Mouse (Mus musculus): ENCODE measurements around the gene Usp22.
"Not testable (repeated sequence)": the region's sequence is repeated elsewhere in the genome, so short reads cannot be mapped to it uniquely, and the experiment has no call there.

Usp22 gene

DNA sequence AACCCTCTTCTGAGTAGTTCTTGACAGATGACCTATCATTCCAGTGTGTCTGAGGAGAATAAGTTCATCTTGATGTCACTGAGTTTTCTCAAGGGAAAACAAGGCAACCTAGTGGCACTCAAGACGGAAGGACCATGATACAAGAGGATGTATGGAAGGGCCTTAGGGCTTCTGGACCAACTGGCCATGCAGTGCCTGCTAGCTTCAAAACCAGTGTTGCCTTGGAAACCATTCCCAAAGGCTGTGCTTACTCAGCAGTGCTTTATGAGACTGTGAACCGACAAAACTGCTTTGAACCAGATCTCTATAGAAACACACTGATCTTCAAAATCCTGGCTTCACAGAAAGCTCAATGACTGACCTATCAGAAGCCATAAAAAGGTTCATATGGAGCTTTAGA, 15.9 kb upstream of the Usp22 start:
- no peak for DNase-seq (ENCODE audit: low spot score in 2 of 2)

DNA sequence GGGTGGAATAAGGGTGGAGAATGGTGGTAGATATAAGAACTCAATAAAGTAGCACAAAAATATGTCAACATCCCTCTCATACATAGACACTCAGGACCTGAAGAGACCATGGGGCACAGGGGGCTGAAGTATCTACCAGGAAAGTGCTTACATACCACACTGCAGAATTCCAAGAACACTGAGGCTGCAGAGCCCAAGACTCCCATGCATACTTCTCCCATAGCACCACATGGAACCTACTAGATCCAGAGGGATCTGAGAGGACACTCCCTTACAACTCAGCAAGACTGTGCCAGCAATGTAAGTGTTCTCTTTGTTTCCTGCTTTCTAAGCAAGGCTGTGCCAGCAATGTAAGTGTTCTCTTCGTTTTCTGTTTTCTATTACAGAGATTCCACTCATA, 9.0 kb upstream of the Usp22 start:
- DNase-seq (ENCODE audit: low spot score in 2 of 2): no peak

DNA sequence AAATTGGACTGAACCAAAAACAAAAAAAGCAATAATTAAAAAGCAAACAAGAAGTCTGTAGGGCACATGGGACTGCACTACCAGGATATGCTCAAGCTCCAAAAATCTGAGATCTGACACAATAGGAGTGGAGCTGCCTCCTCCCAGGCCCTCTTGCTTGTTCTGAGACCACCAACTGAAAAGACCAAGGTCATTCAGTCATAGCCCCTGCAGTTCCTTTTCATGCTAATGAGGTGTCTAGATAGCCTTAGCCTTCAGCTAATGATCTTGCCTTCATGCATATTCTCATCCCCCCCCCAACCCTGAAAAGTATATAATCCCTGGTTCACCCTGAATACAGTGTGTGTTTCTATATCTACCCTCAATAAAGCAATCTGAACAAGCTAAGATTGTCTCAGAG, 6.8 kb upstream of the Usp22 start:
- no peak for DNase-seq (ENCODE audit: low spot score in 2 of 2)

DNA sequence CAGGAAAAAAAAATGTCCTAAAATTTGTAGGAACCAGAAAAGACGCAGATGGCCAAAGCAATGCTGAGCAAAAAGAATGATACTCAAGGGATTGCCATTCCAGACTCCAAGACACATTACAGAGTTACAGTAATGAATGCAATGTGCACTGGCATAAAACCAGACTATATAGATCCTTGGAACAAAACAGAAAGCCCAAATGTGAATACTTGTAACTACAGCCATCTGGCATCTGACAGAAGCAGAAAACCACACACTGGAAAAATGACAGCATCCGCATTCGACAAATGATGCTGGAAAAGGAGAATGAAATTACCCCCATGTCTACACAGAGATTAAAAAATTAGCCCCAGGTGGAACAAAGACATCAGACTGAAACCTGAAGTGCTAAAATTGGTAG, 5.5 kb upstream of the Usp22 start:
- no peak for DNase-seq (ENCODE audit: low spot score in 2 of 2)

DNA sequence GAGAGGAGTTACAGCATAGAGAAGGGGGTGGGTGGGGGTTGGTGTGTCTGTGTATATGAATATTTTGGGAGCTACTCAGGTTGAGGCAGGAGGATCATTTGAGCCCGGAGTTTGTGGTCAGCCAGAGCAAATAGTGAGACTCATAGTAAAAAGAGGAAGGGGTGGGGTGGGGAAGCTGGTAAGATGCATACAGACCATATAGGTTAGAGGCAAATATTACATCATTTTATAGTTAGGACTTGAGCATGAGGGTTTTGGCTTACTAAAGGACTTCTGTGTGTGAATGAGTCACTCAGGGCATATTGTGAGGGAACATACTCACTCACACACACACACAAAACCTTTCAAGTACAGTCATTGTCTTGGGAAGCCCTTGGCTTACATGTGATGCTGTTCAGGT, 1.5 kb upstream of the Usp22 start:
- no peak for DNase-seq (ENCODE audit: low spot score in 2 of 2)

DNA sequence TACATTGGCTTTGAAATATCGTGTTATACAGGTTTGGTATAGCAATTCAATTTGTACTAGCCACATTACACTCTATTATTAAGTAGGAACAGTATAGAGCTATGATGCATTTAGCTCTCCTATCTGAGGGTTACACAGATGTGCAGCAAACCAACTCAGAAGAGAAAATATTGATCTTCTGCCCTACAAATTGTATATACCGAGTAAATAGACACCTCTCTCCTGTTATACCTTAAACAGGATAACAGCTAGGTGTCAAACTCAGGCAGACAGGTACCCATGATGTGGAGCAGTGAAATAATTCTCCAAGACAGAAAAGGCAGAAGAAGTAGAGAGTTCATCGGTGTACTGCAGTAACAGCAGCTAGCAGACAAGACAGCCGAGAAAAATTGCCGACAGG, 923 bp upstream of the Usp22 start:
- no peak for DNase-seq (ENCODE audit: low spot score in 2 of 2)

DNA sequence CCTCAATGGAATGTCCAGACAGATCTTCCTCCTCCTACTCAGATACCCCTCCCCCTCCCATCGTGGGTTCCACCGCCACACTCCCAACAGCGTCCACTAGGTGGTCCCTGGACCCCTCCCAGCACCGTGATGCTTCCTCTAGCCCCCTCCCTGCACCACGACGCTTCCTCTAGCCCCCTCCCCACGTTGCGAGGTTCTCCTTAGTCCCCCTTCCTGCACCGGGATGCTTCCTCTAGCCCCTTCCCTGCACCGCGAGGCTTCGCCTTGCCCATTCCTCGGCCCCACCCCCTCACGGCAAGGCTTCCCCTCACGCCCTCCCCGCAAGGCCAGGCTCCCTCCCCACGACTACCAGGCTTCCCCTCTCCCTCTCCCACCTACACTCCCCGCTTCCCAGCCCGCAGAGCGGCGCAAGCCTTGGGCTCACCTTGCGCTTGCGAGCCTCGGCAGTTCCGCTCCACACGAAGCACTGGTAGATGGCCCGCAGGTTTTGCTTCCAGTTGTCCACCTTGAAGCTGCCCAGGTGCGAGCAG, 499 bp downstream of the Usp22 start:
- peak; percentile 35 to 47 for DNase-seq (ENCODE audit: low spot score in 2 of 2)

DNA sequence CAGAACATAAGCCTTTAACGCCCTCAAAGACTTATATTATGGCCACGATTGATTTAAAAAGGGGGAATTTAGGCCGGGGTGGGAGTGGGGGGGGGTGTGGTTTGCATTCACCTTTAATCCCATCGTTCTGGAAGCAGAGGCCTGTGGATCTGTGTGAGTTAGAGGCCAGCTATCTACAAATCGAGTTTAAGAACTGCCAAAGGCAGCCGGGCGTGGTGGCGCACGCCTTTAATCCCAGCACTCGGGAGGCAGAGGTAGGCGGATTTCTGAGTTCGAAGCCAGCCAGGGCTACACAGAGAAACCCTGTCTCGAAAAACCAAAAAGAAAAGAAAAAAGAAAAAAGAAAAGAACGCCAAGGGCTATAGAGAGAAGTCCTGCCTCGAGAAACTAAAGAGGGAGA, 1.4 kb downstream of the Usp22 start:
- DNase-seq (ENCODE audit: low spot score in 2 of 2): not testable (repeated sequence)

DNA sequence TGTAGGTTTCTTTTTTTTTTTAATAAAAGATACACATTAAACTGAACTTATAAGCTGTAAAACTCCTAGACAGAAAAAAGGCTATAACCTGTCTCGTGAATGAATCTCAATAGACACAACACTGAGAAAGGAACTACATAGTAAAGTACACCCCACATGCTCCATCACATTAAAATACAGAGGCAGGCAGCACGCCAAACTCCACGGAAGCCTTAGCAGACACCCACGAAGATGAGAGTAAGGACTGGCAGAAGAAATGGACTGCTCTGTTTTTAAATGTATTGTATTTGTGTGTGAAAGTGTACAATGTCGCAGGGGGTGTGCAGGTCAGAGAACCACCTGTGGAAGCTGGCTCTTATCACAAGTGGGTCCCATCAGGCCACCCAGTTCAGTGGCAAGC, 4.7 kb downstream of the Usp22 start:
- DNase-seq (ENCODE audit: low spot score in 2 of 2): no peak

DNA sequence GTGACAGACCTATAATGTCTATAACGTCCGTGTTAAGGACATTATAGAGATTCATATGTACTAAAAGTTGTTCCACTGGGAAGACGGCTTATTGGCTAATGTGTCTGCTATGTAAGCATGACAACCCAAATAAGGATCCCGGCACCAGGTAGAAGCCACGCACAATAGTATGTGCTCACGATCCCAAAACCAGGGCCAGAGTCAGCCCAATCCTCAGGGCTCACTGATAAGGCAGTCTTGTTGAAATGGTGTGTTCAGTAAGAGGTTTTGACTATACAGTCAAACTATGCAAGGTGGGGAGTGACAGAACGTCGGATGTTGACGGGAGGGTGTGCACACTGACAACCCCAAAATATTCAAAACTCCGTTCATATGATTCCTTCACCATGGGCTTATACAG, 10.0 kb downstream of the Usp22 start:
- DNase-seq (ENCODE audit: low spot score in 2 of 2): no peak

DNA sequence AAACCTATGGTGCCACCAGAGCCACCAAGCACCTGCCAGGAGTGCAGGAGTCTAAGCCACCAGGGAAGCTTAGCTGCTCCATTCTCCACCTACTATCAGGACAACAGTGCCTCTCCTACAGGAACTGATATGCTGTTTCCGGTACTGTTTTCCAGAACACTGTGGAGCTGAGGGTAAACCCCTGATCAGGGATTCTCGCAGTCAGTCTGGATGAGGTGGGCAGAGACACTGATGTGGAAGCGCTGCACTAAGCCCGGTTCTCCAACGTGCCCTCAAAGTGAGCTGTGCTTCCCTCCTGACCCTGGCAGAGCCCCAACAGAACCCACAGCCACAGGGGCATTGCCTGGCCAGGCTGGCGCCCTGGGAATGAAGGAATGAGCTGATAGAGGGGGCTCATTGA, 10.5 kb downstream of the Usp22 start:
- no peak for DNase-seq (ENCODE audit: low spot score in 2 of 2)

DNA sequence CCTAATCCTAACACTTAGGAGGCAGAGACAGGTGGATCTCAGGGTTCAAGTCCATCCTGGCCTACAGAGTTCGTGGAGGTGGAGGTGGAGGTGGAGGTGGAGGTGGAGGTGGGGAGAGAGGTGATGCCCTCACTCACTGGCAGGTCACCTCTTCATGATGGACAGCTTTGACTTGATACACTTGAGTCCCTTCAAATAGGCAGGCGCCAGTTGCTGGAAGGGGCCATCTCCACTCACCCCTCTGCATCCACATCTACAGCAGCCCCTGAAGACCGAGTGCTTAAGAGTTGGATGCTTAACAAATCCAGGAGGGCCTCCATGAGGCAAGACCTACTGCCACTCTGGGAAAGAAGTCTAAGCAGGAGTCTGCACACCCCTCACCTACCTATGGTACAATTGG, 11.5 kb downstream of the Usp22 start:
- no peak for DNase-seq (ENCODE audit: low spot score in 2 of 2)

DNA sequence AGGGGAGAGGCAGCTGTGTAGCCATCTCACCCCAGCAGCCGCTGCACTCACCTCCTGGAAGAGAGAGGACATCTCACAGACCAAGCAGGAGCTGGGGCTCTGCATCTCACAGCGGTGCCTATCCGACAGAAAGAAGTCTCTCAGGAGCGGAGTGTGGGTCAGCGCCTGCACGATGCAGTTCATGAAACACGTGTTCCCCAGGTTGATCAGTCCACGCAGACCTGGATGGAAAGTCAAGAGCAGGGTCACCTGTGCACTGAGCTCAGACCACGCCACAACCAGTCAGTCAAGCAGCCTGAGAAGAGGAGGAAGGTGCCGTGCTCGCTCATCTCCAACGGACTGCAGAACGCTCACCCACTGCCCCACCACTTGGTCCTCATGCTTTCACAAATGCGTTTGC, 12.1 kb downstream of the Usp22 start:
- no peak for DNase-seq (ENCODE audit: low spot score in 2 of 2)

DNA sequence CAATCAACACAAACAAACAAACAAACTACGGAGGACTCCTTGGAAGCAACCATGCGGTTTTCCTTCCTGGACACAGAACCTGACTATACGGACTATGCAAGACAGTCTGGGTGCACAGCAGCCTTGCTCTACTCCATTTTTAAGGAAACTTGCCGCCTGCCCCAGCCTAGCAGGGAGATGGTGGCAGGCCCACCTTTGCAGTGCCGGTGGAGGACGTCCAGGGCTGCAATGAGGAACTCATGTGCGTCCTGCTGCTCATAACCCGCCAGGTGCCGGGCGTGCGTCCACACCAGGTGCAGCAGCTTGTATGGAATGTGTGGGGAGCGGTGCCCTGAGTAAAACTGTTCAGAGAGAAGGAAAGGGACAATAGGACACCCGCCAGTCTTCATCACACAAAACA, 13.7 kb downstream of the Usp22 start:
- no peak for DNase-seq (ENCODE audit: low spot score in 2 of 2)

DNA sequence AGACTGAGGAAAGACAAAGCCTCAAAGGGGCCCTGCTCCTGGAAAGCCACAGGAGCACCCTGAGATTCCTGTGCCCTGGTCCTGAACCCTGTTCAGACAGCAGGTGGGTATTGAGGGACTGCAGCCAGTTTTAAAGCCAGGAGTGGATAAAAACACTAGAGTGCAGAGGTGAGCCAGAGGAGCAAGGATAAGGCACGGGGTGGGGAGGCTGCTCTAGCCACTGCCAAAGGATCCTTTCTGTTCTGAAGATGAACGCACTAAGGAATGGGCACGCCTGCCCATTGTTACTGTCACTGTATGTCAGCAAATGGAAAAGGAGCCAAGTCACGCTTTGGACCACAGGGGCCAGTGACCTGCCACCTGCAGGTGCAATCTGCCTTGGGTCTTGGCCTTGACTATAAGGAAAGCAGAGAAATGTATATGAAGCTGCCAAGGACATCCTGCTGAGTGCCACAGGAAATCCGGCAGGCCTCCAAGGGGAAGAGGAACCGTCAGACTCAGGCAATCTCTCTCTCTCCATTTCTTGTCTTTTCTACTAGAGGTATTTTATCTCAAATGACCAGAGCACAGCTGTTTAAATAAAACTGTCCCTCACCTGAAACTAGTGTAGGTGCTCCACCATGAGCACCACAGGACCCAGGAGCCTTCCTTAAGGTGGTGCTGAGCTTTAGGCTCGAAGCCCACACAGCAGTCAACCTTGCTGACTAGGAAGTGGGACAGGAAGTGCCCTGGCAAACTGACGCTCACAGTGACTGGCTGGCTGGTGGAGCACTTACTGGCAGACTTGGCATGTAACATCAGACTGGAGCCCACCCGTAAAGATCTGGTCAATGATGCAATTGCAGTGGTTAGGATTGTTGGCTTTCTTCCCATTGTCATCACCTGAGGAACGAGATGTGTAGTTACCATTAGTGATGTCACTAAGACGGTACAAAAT, 14.8 kb downstream of the Usp22 start:
- DNase-seq (ENCODE audit: low spot score in 2 of 2): no peak

DNA sequence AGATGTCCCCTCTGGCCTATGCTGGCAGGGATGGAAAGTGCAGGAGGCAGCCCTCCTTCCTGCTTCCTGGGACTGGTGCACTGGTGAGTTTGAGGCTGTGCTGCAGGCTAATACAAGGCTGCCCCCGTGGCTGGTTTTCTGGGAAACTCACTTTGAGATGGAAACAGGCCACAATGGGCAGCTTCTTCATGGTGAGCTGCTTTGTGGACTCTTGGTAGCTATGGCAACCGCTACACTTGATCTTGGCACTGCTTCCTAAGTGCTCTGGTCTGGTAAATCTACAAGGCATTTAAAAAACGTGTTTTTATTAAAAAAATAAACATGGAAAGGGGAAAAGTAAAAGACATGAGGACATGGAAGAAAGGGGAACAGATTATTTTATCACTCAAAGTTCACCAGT, 16.7 kb downstream of the Usp22 start:
- no peak for DNase-seq (ENCODE audit: low spot score in 2 of 2)

DNA sequence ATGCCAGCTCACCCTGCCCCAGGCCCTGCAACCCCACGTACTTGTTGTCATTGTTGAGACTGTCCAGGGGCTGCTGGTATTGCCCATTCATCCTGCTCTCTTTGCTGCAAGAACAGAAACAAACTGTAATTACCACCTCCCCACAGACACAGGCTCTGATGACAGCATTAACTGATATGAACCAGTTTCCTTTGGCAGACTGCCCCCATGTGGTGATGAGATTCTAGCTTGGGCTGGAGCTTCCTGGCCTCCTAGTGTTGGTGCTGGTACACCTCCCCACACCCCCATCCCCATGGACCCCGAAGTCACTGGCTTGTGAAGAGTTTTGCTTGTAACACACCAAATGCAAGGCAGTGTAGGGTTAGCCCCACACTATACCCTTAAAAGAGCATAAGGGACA, 19.1 kb downstream of the Usp22 start:
- peak; percentile 32 to 65 for DNase-seq (ENCODE audit: low spot score in 2 of 2)

DNA sequence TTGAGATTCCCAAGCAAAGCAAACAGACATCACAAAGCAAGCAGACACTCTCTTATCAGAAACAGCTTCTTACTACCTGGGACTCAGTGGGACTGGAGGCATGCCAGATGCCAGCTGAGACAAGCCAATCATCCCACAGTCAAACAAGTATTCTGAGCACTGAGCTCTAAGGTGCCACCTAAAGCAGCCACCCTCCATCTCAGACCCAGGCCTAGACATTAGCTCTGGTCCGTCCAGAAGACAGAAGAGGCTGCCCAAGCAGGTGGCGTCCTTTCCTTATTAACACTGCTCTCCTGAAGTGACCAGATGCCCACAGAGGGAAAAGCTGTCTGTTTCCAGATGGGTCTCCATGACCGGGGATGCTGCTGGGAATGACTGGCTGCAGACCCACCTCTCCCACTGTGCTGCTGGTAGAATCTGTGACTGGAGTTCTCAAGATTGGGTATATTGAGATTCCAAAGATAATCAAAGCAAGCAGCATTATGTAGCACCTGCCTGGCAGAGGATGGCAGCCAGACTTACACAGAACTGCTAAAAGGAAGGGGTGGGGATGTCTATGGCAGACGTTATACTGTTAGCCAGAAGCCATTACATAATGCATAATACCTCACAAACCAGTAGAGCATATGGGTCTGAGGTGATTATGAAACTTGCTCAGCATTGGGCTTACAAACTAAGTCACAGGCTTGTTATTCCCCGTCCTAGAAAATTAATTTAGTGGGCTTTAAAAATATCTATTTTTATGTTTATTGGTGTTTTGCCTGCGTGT, 24.4 kb downstream of the Usp22 start:
- no peak for DNase-seq (ENCODE audit: low spot score in 2 of 2)

DNA sequence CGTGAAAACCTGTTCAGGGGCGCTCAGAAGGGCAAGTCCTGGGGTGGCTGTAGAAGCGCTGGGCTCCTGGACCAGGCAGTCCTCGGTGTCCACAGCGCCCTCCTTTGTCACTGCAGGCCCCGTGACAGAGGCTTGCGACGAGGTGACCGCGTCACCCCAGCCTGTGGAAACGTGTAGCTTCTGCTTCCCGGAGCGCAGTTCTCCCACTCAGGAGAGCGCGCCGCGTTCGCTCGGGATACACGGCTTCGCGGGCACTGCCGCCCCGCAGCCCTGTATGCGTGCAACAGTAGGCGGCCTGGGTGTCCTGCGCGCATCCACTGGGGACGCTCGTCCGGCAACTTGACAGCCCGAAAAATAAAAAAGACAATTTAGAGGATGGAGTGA, 27.6 kb downstream of the Usp22 start:
- no peak for DNase-seq (ENCODE audit: low spot score in 2 of 2)

DNA sequence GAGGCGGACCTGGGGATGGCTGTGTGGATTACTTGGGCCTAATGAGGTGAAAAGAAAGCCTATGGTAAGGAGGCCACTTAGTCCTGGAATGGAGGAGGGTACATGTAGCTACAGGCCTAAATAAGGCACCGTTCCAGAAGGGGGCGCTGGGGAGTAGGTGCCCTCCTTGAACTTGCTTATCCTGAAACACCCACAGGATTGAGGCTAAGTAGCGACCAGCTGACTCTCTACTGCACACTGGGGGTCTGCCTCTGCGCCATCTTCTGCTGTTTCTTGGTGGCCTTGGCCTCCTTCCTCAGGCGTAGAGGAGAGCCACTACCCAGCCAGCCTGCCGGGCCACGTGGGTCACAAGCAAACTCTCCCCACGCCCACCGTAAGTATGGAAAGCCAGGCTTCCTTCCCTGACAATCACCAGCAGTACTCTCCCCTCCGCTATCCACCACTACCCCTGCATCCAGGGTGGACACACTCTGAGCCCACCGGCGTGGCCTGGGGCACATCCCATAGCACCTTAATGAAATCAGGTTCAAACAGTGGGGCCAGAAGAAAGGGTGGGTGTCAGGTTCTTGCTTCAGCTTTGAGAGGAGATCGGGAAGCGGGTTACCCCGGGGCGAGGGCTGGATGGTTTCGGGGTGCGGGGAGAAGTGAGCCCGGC, 28.1 kb downstream of the Usp22 start:
- DNase-seq (ENCODE audit: low spot score in 2 of 2): peak in 1 of 2 experiments; percentile 21

DNA sequence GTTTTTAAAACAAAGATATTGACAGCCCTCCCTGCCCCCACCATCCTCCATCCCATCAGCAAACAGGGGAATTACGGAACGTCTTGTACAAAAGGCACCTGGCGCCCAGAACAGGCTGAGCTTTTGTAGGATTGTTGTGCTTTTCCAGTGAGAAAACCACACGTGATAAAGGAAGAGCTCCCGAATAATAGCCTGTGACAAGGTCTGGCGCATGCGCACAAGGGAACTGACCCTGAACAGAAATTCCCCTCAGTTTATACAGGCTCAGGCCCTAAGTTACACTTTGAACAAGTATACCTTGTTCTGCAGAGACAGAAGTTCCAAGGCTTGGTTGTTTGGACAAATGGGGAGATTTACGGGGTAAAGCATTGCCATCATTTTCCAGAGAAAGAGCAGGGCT, 29.3 kb downstream of the Usp22 start:
- DNase-seq (ENCODE audit: low spot score in 2 of 2): no peak

All from spleen, postnatal 14 days (tissue).